Mouse (Mus musculus) liver, postnatal 0 days (tissue): ENCODE data around the gene Agt.

ENCODE experiments used
- CTCF ChIP-seq: sonication (generic); IDR thresholded peaks from 2 replicates; pipeline ENCODE4 v1.5.1; 2016; ENCODE audit warnings: antibody characterized with exemption, low read depth
- EP300 ChIP-seq: IDR thresholded peaks from 2 replicates; pipeline ENCODE4 v1.6.1; 2016; ENCODE audit warnings: antibody characterized with exemption, low read depth, mild to moderate bottlenecking

- TF ChIP-seq CTCF, result no peak
- no peak for TF ChIP-seq EP300
These were observed 61.8 kb downstream of the Agt start for GRCm38 (mm10) chr8:124507572-124508320.
